Mouse (Mus musculus): ENCODE data around the gene Adamts1.

DNA sequence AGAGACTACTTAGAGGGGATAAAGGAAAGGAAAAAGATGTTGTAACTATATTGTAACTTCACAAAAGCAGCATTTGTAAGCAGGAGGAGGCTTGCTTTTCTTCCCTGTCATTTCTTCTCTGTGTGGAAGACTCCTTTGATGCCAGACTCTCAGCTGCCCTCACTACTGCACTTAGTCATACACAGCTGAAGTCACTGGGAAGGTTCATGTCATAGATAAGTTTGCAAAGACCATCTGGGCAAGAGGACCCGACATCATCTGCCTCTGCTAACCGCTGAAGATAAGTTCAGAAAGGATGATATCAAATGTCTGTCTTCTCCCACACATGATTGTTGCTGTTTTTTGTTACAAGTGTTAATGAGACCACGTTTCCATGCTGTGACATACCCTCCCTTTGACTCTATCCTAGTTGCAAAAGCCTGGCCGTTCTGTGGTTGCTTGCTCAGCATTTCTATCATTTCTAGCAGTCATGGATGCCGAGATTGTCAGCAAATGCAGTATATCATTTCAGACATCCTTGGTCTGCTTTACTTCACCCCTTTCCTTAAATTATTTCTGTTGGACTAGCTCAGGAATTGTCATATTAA lies 19.5 kb upstream of the Adamts1 start:
- TF ChIP-seq CTCF (IDR thresholded peaks at IDR 0.05; ENCODE audit: low read depth) (no peak), EP300 (IDR thresholded peaks at IDR 0.05; ENCODE audit: low read depth) (no peak)
